Mouse (Mus musculus): ENCODE data around the gene Foxn3.

GRCm38 (mm10) chr12:99240185-99240726 lies 323.1 kb downstream of the Foxn3 start:
- peak; percentile 48; the same call in 1 of the 2 replicates for TF ChIP-seq EP300 (IDR thresholded peaks at IDR 0.05)
- TF ChIP-seq CTCF (IDR thresholded peaks at IDR 0.05) = no peak
